Mouse (Mus musculus) hindbrain, embryonic 16.5 days (tissue): ENCODE results near the gene Ano10. TPM values are rescaled to one million over a fixed set of nuclear protein-coding genes. Genes with fewer than 3 reads are reported as not detected.
"Not testable (repeated sequence)": the region's sequence is repeated elsewhere in the genome, so short reads cannot be mapped to it uniquely, and the experiment has no call there.

ENCODE experiments used
- ATAC-seq: fragments of 200-750 bp; cut with Nextera tagmentation; 2 replicates; pipeline ENCODE4 v1.8.0; 2017; ENCODE audit warnings: moderate TSS enrichment, moderate library complexity
- H3K27ac ChIP-seq: fragments of 300-500 bp; sonication (generic); 2 replicates; pipeline ENCODE4 v1.5.1; 2014; ENCODE audit warnings: low read depth, mild to moderate bottlenecking, control low read depth, low read length, moderate library complexity
- H3K27me3 ChIP-seq: fragments of 300-500 bp; sonication (generic); replicated peaks from 2 replicates; pipeline ENCODE4 v1.6.1; 2014; ENCODE audit warnings: low read length; ENCODE audit not compliant: control insufficient read depth, insufficient read depth
- H3K36me3 ChIP-seq: fragments of 300-500 bp; sonication (generic); 2 replicates; pipeline ENCODE4 v1.6.1; 2014; ENCODE audit warnings: mild to moderate bottlenecking, low read length, moderate library complexity, mixed read lengths; ENCODE audit not compliant: control insufficient read depth, insufficient read depth
- H3K4me1 ChIP-seq: fragments of 300-500 bp; sonication (generic); 2 replicates; pipeline ENCODE4 v1.6.1; 2014; ENCODE audit warnings: low read depth, low read length; ENCODE audit not compliant: control insufficient read depth, insufficient read depth
- H3K4me2 ChIP-seq: fragments of 300-500 bp; sonication (generic); 2 replicates; pipeline ENCODE4 v1.6.1; 2014; ENCODE audit warnings: mild to moderate bottlenecking, low read length, control low read depth, moderate library complexity
- H3K4me3 ChIP-seq: fragments of 300-500 bp; sonication (generic); 2 replicates; pipeline ENCODE4 v1.5.1; 2014; ENCODE audit warnings: mild to moderate bottlenecking, low read length, control low read depth, moderate library complexity
- H3K9ac ChIP-seq: fragments of 300-500 bp; sonication (generic); 2 replicates; pipeline ENCODE4 v1.6.1; 2014; ENCODE audit warnings: low read depth, mild to moderate bottlenecking, control low read depth, low read length, moderate library complexity
- H3K9me3 ChIP-seq: fragments of 300-500 bp; sonication (generic); 2 replicates; pipeline ENCODE4 v1.6.1; 2014; ENCODE audit warnings: mild to moderate bottlenecking, low read length, moderate library complexity; ENCODE audit not compliant: control insufficient read depth
- WGBS: fragments of 180-500 bp; shearing (Covaris S2); extraction: QIAGEN DNeasy Blood & Tissue Kit; methylation state at CpG from one replicate; pipeline ENCODE4 v1.1.7; 2014; 5-methylcytosine and 5-hydroxymethylcytosine counted together
- polyA plus RNA-seq: library from polyadenylated mRNA; unstranded; fragments of >200 nt; fragmentation: Nextera tagmentation; extraction: Ambion mirVana; gene quantifications from 2 replicates; pipeline ENCODE4 v1.2.1, GENCODE M21; 2015

The Ano10 gene
- polyA plus RNA-seq, 1 experiment from 2014 or later = 41.8 TPM

GRCm38 (mm10) chr9:122316562-122316961, 22.3 kb upstream of the Ano10 start:
- Histone ChIP-seq H3K4me3 (no peak overlapping the region), H3K27ac (no peak overlapping the region), H3K9ac (no peak overlapping the region), H3K9me3 (no peaks in the 10 kb centered on the region), H3K27me3 (no peaks in the 10 kb centered on the region), H3K4me2 (no peak overlapping the region), H3K36me3 (no peaks in the 10 kb centered on the region), H3K4me1 (no peaks in the 10 kb centered on the region)
- ATAC-seq = no peak
- WGBS = 94% methylated on average over 7 of the region's 7 CpGs

GRCm38 (mm10) chr9:122315501-122315900, 21.3 kb upstream of the Ano10 start:
- ATAC-seq = no peak
- H3K4me3 ChIP-seq = no peak overlapping the region
- H3K9me3 ChIP-seq = no peaks in the 10 kb centered on the region
- no peaks in the 10 kb centered on the region for H3K36me3 ChIP-seq
- H3K27me3 ChIP-seq = no peaks in the 10 kb centered on the region
- H3K27ac ChIP-seq = no peak overlapping the region
- WGBS = 56% methylated on average over 11 of the region's 11 CpGs
- H3K4me2 ChIP-seq = no peak overlapping the region
- peaks cover 4% of the 10 kb centered on the region; the same call in 1 of the 2 replicates for H3K4me1 ChIP-seq
- H3K9ac ChIP-seq = no peak overlapping the region

GRCm38 (mm10) chr9:122314942-122315341, 20.7 kb upstream of the Ano10 start:
- no peaks in the 10 kb centered on the region for H3K27me3 ChIP-seq
- no peak overlapping the region for H3K4me2 ChIP-seq
- no peak for ATAC-seq
- H3K4me3 ChIP-seq = no peak overlapping the region
- H3K27ac ChIP-seq = no peak overlapping the region
- no peaks in the 10 kb centered on the region for H3K36me3 ChIP-seq
- H3K9ac ChIP-seq = no peak overlapping the region
- H3K9me3 ChIP-seq = no peaks in the 10 kb centered on the region
- 50% methylated on average over 4 of the region's 4 CpGs for WGBS
- H3K4me1 ChIP-seq = peaks cover 4% of the 10 kb centered on the region; the same call in 1 of the 2 replicates

- no peak overlapping the region for H3K9ac ChIP-seq
- no peaks in the 10 kb centered on the region for H3K27me3 ChIP-seq
These were observed 20.2 kb upstream of the Ano10 start for GRCm38 (mm10) chr9:122314386-122314785.

GRCm38 (mm10) chr9:122313128-122313527, 18.9 kb upstream of the Ano10 start:
- not testable (repeated sequence) for H3K27ac ChIP-seq, ATAC-seq, H3K36me3 ChIP-seq, H3K4me1 ChIP-seq, H3K27me3 ChIP-seq, H3K9me3 ChIP-seq, H3K9ac ChIP-seq, H3K4me3 ChIP-seq, H3K4me2 ChIP-seq
- WGBS = 85% methylated on average over 1 of the region's 1 CpGs

More at GRCm38 (mm10) chr9:122314386-122314785, 20.2 kb upstream of the Ano10 start:
- Histone ChIP-seq H3K4me2 (no peak overlapping the region), H3K36me3 (no peaks in the 10 kb centered on the region), H3K27ac (no peak overlapping the region), H3K4me1 (peaks cover 4% of the 10 kb centered on the region; the same call in 1 of the 2 replicates), H3K9me3 (no peaks in the 10 kb centered on the region), H3K4me3 (no peak overlapping the region)
- no peak for ATAC-seq
- 87% methylated on average over 6 of the region's 6 CpGs for WGBS

- H3K4me3 ChIP-seq = no peak overlapping the region
- no peaks in the 10 kb centered on the region for H3K36me3 ChIP-seq
- H3K9ac ChIP-seq = no peak overlapping the region
- H3K9me3 ChIP-seq = no peaks in the 10 kb centered on the region
- peaks cover 4% of the 10 kb centered on the region; the same call in 1 of the 2 replicates for H3K4me1 ChIP-seq
- WGBS = 89% methylated on average over 7 of the region's 7 CpGs
- no peaks in the 10 kb centered on the region for H3K27me3 ChIP-seq
- H3K4me2 ChIP-seq = no peak overlapping the region
- ATAC-seq = no peak
- no peak overlapping the region for H3K27ac ChIP-seq
These were observed 18.2 kb upstream of the Ano10 start for GRCm38 (mm10) chr9:122312296-122312990.

GRCm38 (mm10) chr9:122311051-122311760, 17.0 kb upstream of the Ano10 start:
- WGBS = 73% methylated on average over 7 of the region's 7 CpGs
- Histone ChIP-seq H3K9ac (peak overlapping the region; percentile 62), H3K27me3 (no peaks in the 10 kb centered on the region), H3K27ac (peak overlapping the region; percentile 36; the same call in 1 of the 2 replicates), H3K4me2 (peak overlapping the region; percentile 69), H3K4me1 (peaks cover 4% of the 10 kb centered on the region; the same call in 1 of the 2 replicates), H3K36me3 (no peaks in the 10 kb centered on the region), H3K4me3 (peak overlapping the region; percentile 44), H3K9me3 (no peaks in the 10 kb centered on the region)
- 0 out of 2 replicates have a peak, but pooled peaks have one; percentile 40 for ATAC-seq

GRCm38 (mm10) chr9:122310613-122311049, 16.4 kb upstream of the Ano10 start:
- ATAC-seq = peak; percentile 93
- Histone ChIP-seq H3K27me3 (no peaks in the 10 kb centered on the region), H3K36me3 (no peaks in the 10 kb centered on the region), H3K4me2 (peak overlapping the region; percentile 69), H3K9ac (peak overlapping the region; percentile 62), H3K4me3 (peak overlapping the region; percentile 44), H3K27ac (peak overlapping the region; percentile 56), H3K4me1 (peaks cover 4% of the 10 kb centered on the region; the same call in 1 of the 2 replicates), H3K9me3 (no peaks in the 10 kb centered on the region)
- 2% methylated on average over 18 of the region's 19 CpGs for WGBS
